Mouse (Mus musculus) cerebellum, postnatal 4 days (tissue): Measurements from ENCODE around the gene Zfp821.
"Not testable (repeated sequence)": the region's sequence is repeated elsewhere in the genome, so short reads cannot be mapped to it uniquely, and the experiment has no call there.

ENCODE experiments used
- DNase-seq, 2 experiments: peaks; one replicate each; pipeline ENCODE4 v3.0.0; 2022; ENCODE audit warnings: low spot score in 2 of 2, mixed read lengths in 1 of 2

Zfp821 gene

GRCm38 (mm10) chr8:109712521-109712920, 7.2 kb downstream of the Zfp821 start:
- no peak for DNase-seq

GRCm38 (mm10) chr8:109714961-109715360, 9.6 kb downstream of the Zfp821 start:
- DNase-seq, result no peak

DNA sequence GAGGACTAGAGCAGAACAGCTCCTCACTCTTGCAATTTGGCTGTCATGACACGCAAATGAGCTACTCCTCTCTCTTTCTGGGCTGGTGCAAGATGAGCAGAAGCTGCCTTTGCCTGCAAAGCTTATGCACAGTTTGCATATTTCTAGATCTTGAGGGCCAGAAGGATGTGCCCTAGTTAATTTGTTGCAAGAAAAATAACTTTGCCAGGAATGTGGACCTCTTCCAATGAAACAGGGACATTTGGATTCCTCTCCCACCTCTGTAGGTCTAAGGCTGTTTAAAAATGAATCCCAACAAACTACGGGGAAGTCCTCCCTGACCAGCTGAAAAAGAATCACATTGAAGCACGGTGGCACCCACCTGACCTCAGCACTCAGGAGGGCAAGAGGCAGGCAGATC, 19.8 kb downstream of the Zfp821 start:
- no peak for DNase-seq

- no peak for DNase-seq
These were observed 25.7 kb downstream of the Zfp821 start for GRCm38 (mm10) chr8:109731012-109731411.

DNA sequence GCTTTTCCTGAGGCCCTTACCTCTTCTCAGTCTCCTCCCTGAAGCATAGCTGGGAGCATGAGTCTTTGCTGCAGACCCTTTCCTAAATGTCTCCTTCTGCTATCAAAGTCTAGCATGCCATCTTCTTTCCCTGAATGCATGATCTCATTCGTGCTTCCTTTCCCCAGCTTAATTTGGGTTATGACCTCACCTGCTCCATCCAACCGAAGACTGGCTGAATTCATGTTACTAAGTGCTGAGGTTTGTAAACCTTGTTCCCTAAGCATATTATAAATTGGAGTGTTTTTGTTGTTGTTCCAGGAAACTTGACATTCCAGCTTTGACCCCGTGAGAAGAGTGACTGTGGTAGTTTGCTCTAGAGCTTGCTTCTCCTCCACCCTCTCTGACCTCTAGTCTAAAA, 28.7 kb downstream of the Zfp821 start:
- no peak for DNase-seq

- DNase-seq, result no peak
These were observed 31.5 kb downstream of the Zfp821 start for GRCm38 (mm10) chr8:109736819-109737218.

GRCm38 (mm10) chr8:109737237-109738048, 32.1 kb downstream of the Zfp821 start, which contains the start of gene Atxn1l:
Gene Atxn1l, minus strand, starts transcription at chr8:109737739.
- DNase-seq, result peak; percentile 77 to 94

DNA sequence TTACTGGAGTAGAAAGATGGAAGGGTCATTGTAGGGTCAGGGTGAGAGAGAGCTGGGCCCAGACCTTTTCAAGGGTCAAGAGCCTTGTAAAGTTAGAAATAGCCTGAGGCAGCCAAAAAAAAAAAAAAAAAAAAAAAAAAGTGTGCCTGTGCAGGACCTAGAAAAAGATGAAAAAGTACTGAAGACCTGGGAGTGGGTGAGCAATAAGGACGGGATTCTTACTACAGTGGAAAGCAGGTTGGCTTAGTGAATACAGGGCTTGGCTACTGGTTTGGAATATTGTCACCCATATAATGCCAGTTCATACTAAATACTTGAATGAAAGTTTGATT, 32.7 kb downstream of the Zfp821 start:
- DNase-seq, result no peak

GRCm38 (mm10) chr8:109747468-109748199, 42.3 kb downstream of the Zfp821 start:
- DNase-seq, result no peak

GRCm38 (mm10) chr8:109750274-109750673, 44.9 kb downstream of the Zfp821 start:
- no peak for DNase-seq

GRCm38 (mm10) chr8:109750699-109751098, 45.4 kb downstream of the Zfp821 start:
- DNase-seq, result no peak

DNA sequence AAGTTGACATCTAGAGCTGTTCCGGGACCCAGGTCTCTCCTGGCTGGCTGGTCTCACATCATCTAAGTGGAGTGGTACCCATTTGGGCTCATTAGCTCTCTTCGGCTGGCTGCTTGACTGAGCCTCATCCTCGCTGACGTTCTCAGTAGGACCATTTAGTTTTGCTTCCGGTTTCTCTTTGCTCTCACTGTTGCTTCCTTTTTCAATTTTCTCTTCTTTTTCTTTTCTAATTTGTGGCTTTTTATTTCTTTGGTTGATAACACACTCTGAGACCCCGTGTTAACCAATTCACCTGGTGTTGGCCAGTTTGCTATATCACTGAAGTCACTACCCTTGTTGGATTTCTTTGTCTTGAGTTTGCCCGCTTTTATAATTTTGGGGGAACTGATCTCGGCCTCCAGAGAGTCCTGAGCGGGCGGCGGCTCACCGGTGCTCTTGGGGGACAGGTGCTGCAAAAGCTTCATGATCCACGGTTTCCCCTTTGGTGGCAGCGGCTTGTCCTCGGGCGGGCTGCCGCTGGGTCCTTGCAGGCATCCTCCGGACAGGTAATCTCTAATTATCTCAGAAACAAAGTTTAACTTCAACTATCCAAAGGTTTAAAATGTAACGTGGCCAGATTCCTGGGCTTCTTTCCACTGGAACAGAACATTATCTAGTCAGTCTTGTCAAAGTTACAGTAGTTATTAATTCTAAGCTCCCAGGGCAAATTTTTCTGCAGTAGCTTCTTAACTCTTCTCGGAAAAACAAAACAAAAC, 46.6 kb downstream of the Zfp821 start:
- DNase-seq, result no peak

- DNase-seq, result no peak
These were observed 49.4 kb downstream of the Zfp821 start for GRCm38 (mm10) chr8:109754696-109755095.

- not testable (repeated sequence) for DNase-seq
These were observed 50.2 kb downstream of the Zfp821 start for GRCm38 (mm10) chr8:109755554-109755953.

- no peak for DNase-seq
These were observed 51.5 kb downstream of the Zfp821 start for GRCm38 (mm10) chr8:109756849-109757248.

DNA sequence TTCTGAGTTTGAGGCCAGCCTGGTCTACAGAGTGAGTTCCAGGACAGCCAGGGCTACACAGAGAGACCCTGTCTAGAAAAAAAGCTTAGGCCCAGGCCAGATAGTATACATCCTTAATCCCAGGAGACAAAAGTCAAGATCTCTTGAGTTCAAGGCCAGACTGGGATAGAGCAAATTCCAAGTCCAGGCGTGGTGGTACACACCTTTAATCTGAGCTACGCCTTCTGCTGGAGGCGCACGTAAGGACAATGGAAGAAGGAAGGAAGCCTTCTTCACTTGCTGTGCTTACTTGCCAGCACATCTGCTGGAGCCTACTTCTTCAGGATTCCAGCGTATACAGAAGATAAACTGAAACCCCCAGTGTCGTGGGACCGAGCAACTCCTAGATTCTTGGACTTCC, 54.1 kb downstream of the Zfp821 start:
- DNase-seq, result no peak

DNA sequence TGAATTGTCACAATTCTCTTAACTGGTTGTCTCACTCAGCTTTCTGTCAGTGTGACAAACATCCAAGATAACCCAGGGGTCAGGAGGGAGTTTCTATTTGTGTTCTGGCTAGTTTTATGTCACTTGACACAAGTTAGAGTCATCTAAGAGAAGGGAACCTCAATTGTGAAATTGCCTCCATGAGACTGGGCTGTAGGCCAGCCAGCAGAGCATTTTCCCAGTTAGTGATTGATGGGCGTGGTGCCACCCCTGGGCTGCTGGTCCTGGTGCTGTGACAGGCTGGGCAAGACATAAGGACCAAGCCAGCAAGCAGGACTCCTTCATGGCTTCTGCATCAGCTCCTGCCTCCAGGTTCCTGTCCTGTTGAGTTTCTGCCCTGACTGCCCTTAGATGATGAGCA, 54.9 kb downstream of the Zfp821 start:
- DNase-seq, result no peak

GRCm38 (mm10) chr8:109764031-109764430, 58.7 kb downstream of the Zfp821 start:
- DNase-seq, result no peak

DNA sequence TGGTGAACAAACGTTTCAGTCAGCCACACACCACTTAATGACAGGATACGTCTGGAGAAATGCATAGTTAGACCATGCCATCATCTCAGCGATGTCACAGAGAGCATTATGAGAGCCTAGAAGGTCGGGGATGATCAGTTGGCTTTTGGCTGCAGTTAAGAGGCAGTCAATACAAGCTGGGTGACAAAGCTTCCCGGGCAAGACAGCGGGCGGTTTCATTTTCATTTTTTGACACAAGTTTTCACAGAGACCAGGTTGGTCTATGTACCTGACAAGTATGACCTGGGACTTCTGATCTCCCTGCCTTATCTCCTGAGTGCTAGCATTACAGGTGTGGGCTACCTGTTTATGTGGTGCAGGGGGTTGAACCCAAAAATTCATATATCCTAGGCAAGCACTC, 60.7 kb downstream of the Zfp821 start:
- no peak for DNase-seq

DNA sequence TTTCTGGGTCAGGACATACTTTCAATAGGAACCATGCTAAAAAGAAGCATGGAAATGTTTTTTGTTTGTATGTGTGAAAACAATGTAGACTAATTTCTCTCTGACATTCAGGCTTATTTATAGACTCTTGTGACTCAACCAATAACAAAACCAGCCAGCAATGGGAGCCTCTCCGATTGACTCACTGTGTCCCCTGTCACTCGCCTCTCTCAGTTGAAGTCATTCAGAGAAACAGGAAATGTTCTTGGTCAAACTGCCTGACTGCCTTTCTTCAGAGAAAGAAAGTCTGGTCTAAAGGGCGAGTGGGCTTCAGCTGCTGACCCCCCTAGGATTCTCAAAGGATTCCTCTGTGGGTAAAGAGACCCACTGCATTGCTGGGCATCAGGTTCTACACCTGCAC, 67.8 kb downstream of the Zfp821 start:
- no peak for DNase-seq
